Mouse (Mus musculus) thymus, adult 2 months (tissue): ENCODE results near the gene Obscn. TPM values are rescaled to one million over a fixed set of nuclear protein-coding genes. Genes with fewer than 3 reads are reported as not detected.

Experiments used
- DNase-seq: peaks from one replicate; pipeline ENCODE4 v3.0.0; 2021
- H3K27ac ChIP-seq: fragments of 200-500 bp; 2 replicates; pipeline ENCODE4 v1.5.1; 2012; ENCODE audit warnings: low read length, control low read depth; ENCODE audit not compliant: control insufficient read depth, insufficient read depth
- H3K27me3 ChIP-seq: fragments of 200-500 bp; 2 replicates; pipeline ENCODE4 v1.6.1; 2012; ENCODE audit warnings: mild to moderate bottlenecking, low read length, moderate library complexity, mixed read lengths; ENCODE audit not compliant: control insufficient read depth, insufficient read depth
- H3K36me3 ChIP-seq: fragments of 200-500 bp; 2 replicates; pipeline ENCODE4 v1.6.1; 2012; ENCODE audit warnings: mild to moderate bottlenecking, low read length, moderate library complexity; ENCODE audit not compliant: control insufficient read depth, insufficient read depth
- H3K4me1 ChIP-seq: fragments of 200-500 bp; replicated peaks from 2 replicates; pipeline ENCODE4 v1.6.1; 2012; ENCODE audit warnings: low read length; ENCODE audit not compliant: control insufficient read depth, insufficient read depth
- H3K4me3 ChIP-seq: fragments of 200-500 bp; 2 replicates; pipeline ENCODE4 v1.5.1; 2012; ENCODE audit warnings: mild to moderate bottlenecking, low read length, control low read depth, moderate library complexity; ENCODE audit not compliant: control insufficient read depth, insufficient read depth
- CTCF ChIP-seq: fragments of 200-500 bp; IDR thresholded peaks from 2 replicates; pipeline ENCODE4 v1.5.1; 2012; ENCODE audit warnings: mild to moderate bottlenecking, control low read depth, low read length, moderate library complexity, borderline replicate concordance; ENCODE audit not compliant: control insufficient read depth, poor library complexity, insufficient read depth; ENCODE audit errors: extremely low read depth
- POLR2A ChIP-seq: fragments of 200-500 bp; IDR thresholded peaks from 2 replicates; pipeline ENCODE4 v1.6.1; 2012; ENCODE audit warnings: mild to moderate bottlenecking, low read length, control low read depth, moderate library complexity; ENCODE audit not compliant: control insufficient read depth, poor library complexity, insufficient read depth; ENCODE audit errors: extremely low read depth
- WGBS: fragments of 180-500 bp; shearing (Covaris S2); methylation state at CpG from one replicate; pipeline ENCODE4 v1.1.7; 2018; 5-methylcytosine and 5-hydroxymethylcytosine counted together
- polyA plus RNA-seq: library from polyadenylated mRNA; depleted of rRNA; stranded (reverse); fragments of >200 nt; gene quantifications from 2 replicates; pipeline ENCODE4 v1.2.3, GENCODE M21; 2012; rRNA removed

Obscn gene
- polyA plus RNA-seq, 1 experiment = 14.5 TPM

GRCm38 (mm10) chr11:58951210-58951609 is 185.0 kb downstream of the Obscn start:
- 94% methylated on average over 5 of the region's 5 CpGs for WGBS
- peaks cover 8% of the 10 kb centered on the region; the same call in 1 of the 2 replicates for H3K4me1 ChIP-seq
- no peak for TF ChIP-seq POLR2A
- TF ChIP-seq CTCF = no peak
- H3K4me3 ChIP-seq = no peak overlapping the region
- H3K27me3 ChIP-seq = no peaks in the 10 kb centered on the region
- H3K36me3 ChIP-seq = no peaks in the 10 kb centered on the region
- H3K27ac ChIP-seq = no peak overlapping the region
- DNase-seq = no peak

- DNase-seq = no peak
- WGBS = 63% methylated on average over 20 of the region's 20 CpGs
- H3K27me3 ChIP-seq = no peaks in the 10 kb centered on the region
Measured at GRCm38 (mm10) chr11:58949480-58950431, 186.4 kb downstream of the Obscn start.

GRCm38 (mm10) chr11:58948542-58949479 is 187.4 kb downstream of the Obscn start, which contains the start of gene Hist3h2ba:
Gene Hist3h2ba (plus strand): TSS chr11:58948920.
- H3K27me3 ChIP-seq = no peaks in the 10 kb centered on the region
- peak within 1 kb of the TSS; percentile 60 for H3K4me3 ChIP-seq
- H3K36me3 ChIP-seq = no peaks in the 10 kb centered on the region
- peaks cover 8% of the 10 kb centered on the region; the same call in 1 of the 2 replicates for H3K4me1 ChIP-seq
- WGBS = 1% methylated on average over 48 of the region's 48 CpGs
- TF ChIP-seq POLR2A = peak; percentile 97
- no peak for TF ChIP-seq CTCF
- DNase-seq = peak; percentile 79
- H3K27ac ChIP-seq = peak within 1 kb of the TSS; percentile 92

More at GRCm38 (mm10) chr11:58949480-58950431, 186.4 kb downstream of the Obscn start:
- H3K36me3 ChIP-seq = no peaks in the 10 kb centered on the region
- H3K27ac ChIP-seq = peak overlapping the region; percentile 92
- H3K4me3 ChIP-seq = peak overlapping the region; percentile 60
- peaks cover 8% of the 10 kb centered on the region; the same call in 1 of the 2 replicates for H3K4me1 ChIP-seq
- no peak for TF ChIP-seq CTCF

- no peaks in the 10 kb centered on the region for H3K27me3 ChIP-seq
- H3K4me1 ChIP-seq = peaks cover 3% of the 10 kb centered on the region; the same call in 1 of the 2 replicates
- no peak for TF ChIP-seq POLR2A
- TF ChIP-seq CTCF = no peak
- 26% methylated on average over 23 of the region's 23 CpGs for WGBS
- DNase-seq = peak; percentile 59
- H3K4me3 ChIP-seq = peak overlapping the region; percentile 15; the same call in 1 of the 2 replicates
- H3K36me3 ChIP-seq = no peaks in the 10 kb centered on the region
- H3K27ac ChIP-seq = peak overlapping the region; percentile 71
Measured at GRCm38 (mm10) chr11:58947798-58948528, 188.2 kb downstream of the Obscn start.

GRCm38 (mm10) chr11:58947306-58947705 is 188.9 kb downstream of the Obscn start:
- H3K27me3 ChIP-seq = no peaks in the 10 kb centered on the region

More at GRCm38 (mm10) chr11:58947306-58947705, 188.9 kb downstream of the Obscn start:
- TF ChIP-seq CTCF (no peak), POLR2A (no peak)
- Histone ChIP-seq H3K4me1 (0 out of 2 replicates have a peak, but pooled peaks cover 3% of the 10 kb centered on the region), H3K27ac (no peak overlapping the region), H3K4me3 (no peak overlapping the region), H3K36me3 (no peaks in the 10 kb centered on the region)
- no peak for DNase-seq
- 91% methylated on average over 3 of the region's 3 CpGs for WGBS

Other genes with a start within 250 kb of the Obscn start
- gene Zfp39, start 232.2 kb downstream of the Obscn start, polyA plus RNA-seq = 2.7 and 3.9 TPM in 2 replicates
- 0.11 TPM in 2 replicates for gene Btnl10, start 218.5 kb downstream of the Obscn start, polyA plus RNA-seq
- 335 and 488 TPM in 2 replicates for gene Rnf187, start 197.5 kb downstream of the Obscn start, polyA plus RNA-seq
- 47.2 and 96.5 TPM in 2 replicates for gene Hist3h2ba, start 187.5 kb downstream of the Obscn start, polyA plus RNA-seq
- 45.9 and 51.0 TPM in 2 replicates for gene Hist3h2a, start 181.7 kb downstream of the Obscn start, polyA plus RNA-seq
- 0.31 and 0.47 TPM in 2 replicates for gene Trim17, start 181.7 kb downstream of the Obscn start, polyA plus RNA-seq
- 114 and 119 TPM in 2 replicates for gene Trim11, start 158.3 kb downstream of the Obscn start, polyA plus RNA-seq
- 7.2 and 8.9 TPM in 2 replicates for gene Iba57, start 27.3 kb upstream of the Obscn start, polyA plus RNA-seq
- gene Gjc2, start 46.8 kb upstream of the Obscn start, polyA plus RNA-seq = 0.23 and 0.66 TPM in 2 replicates
- 56.8 and 79.8 TPM in 2 replicates for gene Guk1, start 55.8 kb upstream of the Obscn start, polyA plus RNA-seq
- gene Mrpl55, start 66.1 kb upstream of the Obscn start, polyA plus RNA-seq = 40.2 and 42.0 TPM in 2 replicates
- 30.0 and 30.5 TPM in 2 replicates for gene 2310033P09Rik, start 71.9 kb upstream of the Obscn start, polyA plus RNA-seq
- 503 and 561 TPM in 2 replicates for gene Arf1, start 91.9 kb upstream of the Obscn start, polyA plus RNA-seq
- 0.28 TPM in 1 of 2 replicates, not detected in the other for gene Wnt3a, start 154.3 kb upstream of the Obscn start, polyA plus RNA-seq
- 1.3 and 2.2 TPM in 2 replicates for gene Wnt9a, start 170.5 kb upstream of the Obscn start, polyA plus RNA-seq
- gene Prss38, start 239.3 kb upstream of the Obscn start, polyA plus RNA-seq = not detected in 2 replicates